Mouse (Mus musculus): ENCODE measurements around the gene Prim2. TPM values are rescaled to one million over a fixed set of nuclear protein-coding genes. Genes with fewer than 3 reads are reported as not detected.

The Prim2 gene
- polyA plus RNA-seq, 1 experiment from 2014 or later = 26.3 TPM

GRCm38 (mm10) chr1:33464234-33464633, 205.4 kb downstream of the Prim2 start:
- Histone ChIP-seq H3K4me2 (ENCODE audit: low read depth, low read length) (no peak overlapping the region), H3K4me3 (ENCODE audit: low read length) (no peak overlapping the region), H3K4me1 (ENCODE audit: control insufficient read depth, insufficient read depth, low read length) (no peaks in the 10 kb centered on the region), H3K27me3 (replicated peaks; ENCODE audit: control insufficient read depth, insufficient read depth, low read length) (no peaks in the 10 kb centered on the region), H3K9ac (ENCODE audit: low read depth, low read length) (no peak overlapping the region), H3K36me3 (ENCODE audit: control insufficient read depth, insufficient read depth, low read length) (no peaks in the 10 kb centered on the region), H3K9me3 (ENCODE audit: control insufficient read depth, low read length) (no peaks in the 10 kb centered on the region), H3K27ac (ENCODE audit: low read length) (no peak overlapping the region)
- no peak for ATAC-seq
- 45% methylated on average over 5 of the region's 5 CpGs for WGBS

- H3K4me3 ChIP-seq (ENCODE audit: low read length) = no peak overlapping the region
- H3K4me2 ChIP-seq (ENCODE audit: low read depth, low read length) = no peak overlapping the region
- no peaks in the 10 kb centered on the region for H3K36me3 ChIP-seq (ENCODE audit: control insufficient read depth, insufficient read depth, low read length)
- ATAC-seq = no peak
- H3K9ac ChIP-seq (ENCODE audit: low read depth, low read length) = no peak overlapping the region
- WGBS = 82% methylated on average over 8 of the region's 8 CpGs
- no peaks in the 10 kb centered on the region for H3K4me1 ChIP-seq (ENCODE audit: control insufficient read depth, insufficient read depth, low read length)
- H3K27ac ChIP-seq (ENCODE audit: low read length) = no peak overlapping the region
- no peaks in the 10 kb centered on the region for H3K27me3 ChIP-seq (replicated peaks; ENCODE audit: control insufficient read depth, insufficient read depth, low read length)
- no peaks in the 10 kb centered on the region for H3K9me3 ChIP-seq (ENCODE audit: control insufficient read depth, low read length)
Observed at GRCm38 (mm10) chr1:33460703-33461102, 208.9 kb downstream of the Prim2 start.

DNA sequence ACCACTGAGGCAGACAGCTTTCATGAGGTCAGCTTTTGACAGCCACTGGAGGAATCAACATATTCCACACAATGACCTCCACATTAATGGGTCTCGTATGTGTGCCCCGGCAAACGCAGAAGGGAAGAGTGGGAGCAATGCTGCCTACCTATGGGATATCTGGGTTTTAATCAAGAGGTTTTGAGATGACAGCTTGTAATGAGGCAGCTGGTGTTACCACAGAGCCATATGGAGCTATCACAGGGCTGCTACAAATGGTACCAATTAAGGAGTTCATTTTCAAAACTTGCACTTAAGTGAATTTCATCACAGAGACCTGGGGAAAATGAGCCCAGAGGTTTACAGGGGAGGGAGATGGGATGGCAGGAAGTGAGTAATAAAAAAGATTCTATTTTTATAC, 209.3 kb downstream of the Prim2 start:
- H3K9me3 ChIP-seq (ENCODE audit: control insufficient read depth, low read length) = no peaks in the 10 kb centered on the region
- no peak overlapping the region for H3K4me3 ChIP-seq (ENCODE audit: low read length)
- no peaks in the 10 kb centered on the region for H3K27me3 ChIP-seq (replicated peaks; ENCODE audit: control insufficient read depth, insufficient read depth, low read length)
- H3K4me2 ChIP-seq (ENCODE audit: low read depth, low read length) = no peak overlapping the region
- H3K36me3 ChIP-seq (ENCODE audit: control insufficient read depth, insufficient read depth, low read length) = no peaks in the 10 kb centered on the region
- no peak overlapping the region for H3K9ac ChIP-seq (ENCODE audit: low read depth, low read length)
- WGBS = 93% methylated on average over 3 of the region's 3 CpGs
- no peaks in the 10 kb centered on the region for H3K4me1 ChIP-seq (ENCODE audit: control insufficient read depth, insufficient read depth, low read length)
- no peak overlapping the region for H3K27ac ChIP-seq (ENCODE audit: low read length)
- no peak for ATAC-seq

- no peaks in the 10 kb centered on the region for H3K27me3 ChIP-seq (replicated peaks; ENCODE audit: control insufficient read depth, insufficient read depth, low read length)
- H3K9me3 ChIP-seq (ENCODE audit: control insufficient read depth, low read length) = no peaks in the 10 kb centered on the region
- no peak overlapping the region for H3K27ac ChIP-seq (ENCODE audit: low read length)
- H3K4me1 ChIP-seq (ENCODE audit: control insufficient read depth, insufficient read depth, low read length) = no peaks in the 10 kb centered on the region
- H3K36me3 ChIP-seq (ENCODE audit: control insufficient read depth, insufficient read depth, low read length) = no peaks in the 10 kb centered on the region
- no peak overlapping the region for H3K4me3 ChIP-seq (ENCODE audit: low read length)
- 83% methylated on average over 3 of the region's 3 CpGs for WGBS
- no peak for ATAC-seq
- no peak overlapping the region for H3K9ac ChIP-seq (ENCODE audit: low read depth, low read length)
- no peak overlapping the region for H3K4me2 ChIP-seq (ENCODE audit: low read depth, low read length)
Observed at GRCm38 (mm10) chr1:33458950-33459349, 210.6 kb downstream of the Prim2 start.

DNA sequence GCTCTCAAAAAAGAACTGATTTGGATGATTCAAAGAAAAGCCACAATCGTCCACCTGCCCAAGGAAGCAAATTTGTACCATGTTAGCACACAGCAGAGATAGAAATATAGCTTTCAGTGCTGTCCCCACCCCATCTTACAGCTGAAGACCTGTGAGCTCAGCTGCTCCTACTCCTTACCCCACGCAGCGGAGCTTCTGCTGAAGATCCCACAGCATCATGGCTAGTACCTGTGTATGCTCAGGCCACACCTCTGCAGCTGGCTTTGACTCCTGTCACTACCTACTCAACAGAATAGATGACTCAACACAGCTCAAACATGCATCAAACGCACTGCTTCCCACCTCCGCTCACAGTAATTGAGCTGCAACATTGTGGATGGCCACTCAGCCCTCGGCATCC, 215.3 kb downstream of the Prim2 start:
- Histone ChIP-seq H3K4me1 (ENCODE audit: control insufficient read depth, insufficient read depth, low read length) (no peaks in the 10 kb centered on the region), H3K27ac (ENCODE audit: low read length) (no peak overlapping the region), H3K27me3 (replicated peaks; ENCODE audit: control insufficient read depth, insufficient read depth, low read length) (no peaks in the 10 kb centered on the region), H3K36me3 (ENCODE audit: control insufficient read depth, insufficient read depth, low read length) (no peaks in the 10 kb centered on the region), H3K4me2 (ENCODE audit: low read depth, low read length) (no peak overlapping the region), H3K9me3 (ENCODE audit: control insufficient read depth, low read length) (no peaks in the 10 kb centered on the region), H3K4me3 (ENCODE audit: low read length) (no peak overlapping the region), H3K9ac (ENCODE audit: low read depth, low read length) (no peak overlapping the region)
- 95% methylated on average over 6 of the region's 6 CpGs for WGBS
- no peak for ATAC-seq

- Histone ChIP-seq H3K27me3 (replicated peaks; ENCODE audit: control insufficient read depth, insufficient read depth, low read length) (no peaks in the 10 kb centered on the region), H3K4me1 (ENCODE audit: control insufficient read depth, insufficient read depth, low read length) (no peaks in the 10 kb centered on the region), H3K36me3 (ENCODE audit: control insufficient read depth, insufficient read depth, low read length) (no peaks in the 10 kb centered on the region), H3K4me3 (ENCODE audit: low read length) (no peak overlapping the region), H3K9ac (ENCODE audit: low read depth, low read length) (no peak overlapping the region), H3K4me2 (ENCODE audit: low read depth, low read length) (no peak overlapping the region), H3K27ac (ENCODE audit: low read length) (no peak overlapping the region), H3K9me3 (ENCODE audit: control insufficient read depth, low read length) (no peaks in the 10 kb centered on the region)
- no peak for ATAC-seq
- WGBS = 83% methylated on average over 9 of the region's 9 CpGs
Observed at GRCm38 (mm10) chr1:33453299-33453698, 216.3 kb downstream of the Prim2 start.

DNA sequence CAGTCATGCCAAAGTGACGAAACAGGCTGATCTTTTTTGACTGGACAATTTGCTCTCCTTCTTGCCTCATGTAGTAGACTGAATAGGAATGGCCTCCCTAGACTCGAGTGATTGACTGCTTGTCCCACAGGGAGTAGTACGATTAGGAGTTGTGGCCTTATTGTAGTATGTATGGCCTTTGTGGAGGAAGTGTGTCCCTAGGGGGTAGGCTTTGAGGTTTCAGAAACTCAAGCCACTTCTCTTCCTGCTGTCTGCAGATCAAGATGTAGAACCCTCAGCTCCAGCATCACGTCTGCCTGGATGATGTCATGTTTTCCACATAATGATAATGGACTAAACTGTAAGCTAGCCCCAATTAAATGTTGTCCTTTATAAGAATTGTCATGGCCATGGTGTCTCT, 222.4 kb downstream of the Prim2 start:
- WGBS = 82% methylated on average over 4 of the region's 4 CpGs
- Histone ChIP-seq H3K9ac (ENCODE audit: low read depth, low read length) (no peak overlapping the region), H3K4me1 (ENCODE audit: control insufficient read depth, insufficient read depth, low read length) (no peaks in the 10 kb centered on the region), H3K4me2 (ENCODE audit: low read depth, low read length) (no peak overlapping the region), H3K4me3 (ENCODE audit: low read length) (no peak overlapping the region), H3K36me3 (ENCODE audit: control insufficient read depth, insufficient read depth, low read length) (no peaks in the 10 kb centered on the region), H3K27ac (ENCODE audit: low read length) (no peak overlapping the region), H3K27me3 (replicated peaks; ENCODE audit: control insufficient read depth, insufficient read depth, low read length) (no peaks in the 10 kb centered on the region), H3K9me3 (ENCODE audit: control insufficient read depth, low read length) (no peaks in the 10 kb centered on the region)
- ATAC-seq = no peak

DNA sequence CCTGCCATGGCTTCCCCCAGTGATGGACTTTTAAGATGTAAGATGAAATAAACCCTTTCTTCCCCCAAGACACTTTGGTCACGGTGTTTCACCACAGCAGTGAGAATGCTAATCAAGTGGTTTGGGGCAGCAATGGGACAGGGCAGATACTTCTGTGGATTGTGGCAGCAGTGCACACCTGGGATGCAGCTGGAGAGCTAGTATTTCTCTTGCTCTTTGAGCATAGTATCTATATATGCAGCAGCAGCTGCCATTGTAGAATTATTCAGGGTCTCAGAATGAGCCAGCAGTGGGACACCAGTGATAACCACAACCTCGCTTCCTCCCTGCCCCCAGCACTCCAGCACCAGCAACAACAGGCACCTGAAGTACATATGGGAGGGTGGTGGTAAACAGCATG, 233.4 kb downstream of the Prim2 start:
- no peak overlapping the region for H3K4me3 ChIP-seq (ENCODE audit: low read length)
- ATAC-seq = no peak
- H3K4me1 ChIP-seq (ENCODE audit: control insufficient read depth, insufficient read depth, low read length) = no peaks in the 10 kb centered on the region
- H3K9me3 ChIP-seq (ENCODE audit: control insufficient read depth, low read length) = no peaks in the 10 kb centered on the region
- H3K27ac ChIP-seq (ENCODE audit: low read length) = no peak overlapping the region
- 84% methylated on average over 2 of the region's 2 CpGs for WGBS
- H3K36me3 ChIP-seq (ENCODE audit: control insufficient read depth, insufficient read depth, low read length) = no peaks in the 10 kb centered on the region
- H3K9ac ChIP-seq (ENCODE audit: low read depth, low read length) = no peak overlapping the region
- H3K4me2 ChIP-seq (ENCODE audit: low read depth, low read length) = no peak overlapping the region
- no peaks in the 10 kb centered on the region for H3K27me3 ChIP-seq (replicated peaks; ENCODE audit: control insufficient read depth, insufficient read depth, low read length)

Other genes starting within 250 kb of the Prim2 start
- 16.3 and 16.9 TPM in 2 replicates for gene Rab23, start 50.1 kb upstream of the Prim2 start, polyA plus RNA-seq (2015; fragmentation: Nextera tagmentation; extraction: Ambion mirVana)
- 44.6 and 56.6 TPM in 2 replicates for gene Bag2, start 88.0 kb upstream of the Prim2 start, polyA plus RNA-seq (2015; fragmentation: Nextera tagmentation; extraction: Ambion mirVana)
- gene Zfp451, start 144.8 kb upstream of the Prim2 start, polyA plus RNA-seq (2015; fragmentation: Nextera tagmentation; extraction: Ambion mirVana) = 12.2 TPM in 2 replicates
- gene Bend6, start 238.0 kb upstream of the Prim2 start, polyA plus RNA-seq (2015; fragmentation: Nextera tagmentation; extraction: Ambion mirVana) = 0.32 and 0.60 TPM in 2 replicates
- gene Dst, start 238.4 kb upstream of the Prim2 start, polyA plus RNA-seq (2015; fragmentation: Nextera tagmentation; extraction: Ambion mirVana) = 15.1 and 16.4 TPM in 2 replicates

Measured in intestine, embryonic 16.5 days (tissue).